Mouse (Mus musculus) 3T3-L1 (cell line): ENCODE results near the gene Gm49416.
A peak's percentile ranks its signal among the peaks of the same experiment; 100 is the strongest.

Experiments
- DNase-seq: peaks from one replicate; pipeline ENCODE4 v3.0.0-alpha.2; 2015; ENCODE audit warnings: low read depth, low spot score

The Gm49416 gene

DNA sequence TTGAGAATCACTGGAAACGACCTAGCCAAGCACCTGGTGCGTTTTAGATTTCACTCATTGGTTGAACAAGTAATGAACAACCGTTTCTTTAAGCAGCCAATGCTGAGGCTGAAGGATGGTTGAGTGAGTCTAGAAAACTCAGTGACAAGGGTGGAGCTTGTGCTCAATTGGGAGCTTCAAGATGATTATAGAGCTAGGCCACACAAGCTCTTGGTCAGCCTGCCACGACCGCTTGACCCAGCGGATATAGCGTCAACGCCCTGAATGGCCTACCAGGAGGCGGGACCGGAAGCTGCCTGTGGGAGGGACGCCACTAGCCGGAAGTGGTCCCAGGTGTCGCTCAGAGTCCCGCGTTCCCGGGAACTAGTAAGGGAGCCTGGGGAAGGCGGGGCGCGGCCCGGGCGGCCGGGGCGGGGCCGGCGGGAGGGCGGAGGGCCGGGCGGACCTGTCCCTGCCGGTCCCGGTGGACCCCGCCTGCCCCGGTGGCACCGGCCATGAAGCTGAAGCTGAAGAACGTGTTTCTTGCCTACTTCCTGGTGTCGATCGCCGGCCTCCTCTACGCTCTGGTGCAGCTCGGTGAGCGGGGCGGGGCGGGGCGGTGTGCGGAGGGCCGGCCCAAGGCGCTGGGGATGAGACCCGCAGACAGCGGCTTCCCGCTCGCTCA is 31.5 kb downstream of the Gm49416 start, which contains the start of gene B3gat3:
TSS of gene B3gat3 (plus strand) at position 302 of the 664 bp plus-strand sequence.
- DNase-seq: peak; percentile 98

DNA sequence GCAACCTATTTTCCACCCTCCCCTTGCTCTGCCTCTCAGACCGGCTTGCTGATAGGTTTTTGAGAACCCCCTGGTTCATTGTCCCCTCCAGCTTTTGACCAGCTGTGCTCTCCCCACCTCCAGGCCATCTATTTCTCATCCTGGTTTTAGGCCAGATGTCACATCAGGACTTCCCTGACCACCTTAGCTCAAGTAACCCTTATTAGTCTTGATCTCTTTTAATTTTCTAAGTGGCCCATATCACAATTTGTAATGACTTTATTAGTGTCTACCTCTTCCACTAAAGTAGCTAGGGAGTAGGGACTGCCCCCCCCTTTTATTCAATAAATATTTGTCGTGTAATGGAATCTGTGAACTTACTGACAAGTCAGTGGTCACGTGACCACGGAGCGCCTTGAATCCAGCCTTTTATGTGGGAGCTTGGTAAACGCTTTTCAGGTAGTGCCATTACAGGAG is 32.1 kb downstream of the Gm49416 start:
- peak; percentile 80 for DNase-seq

DNA sequence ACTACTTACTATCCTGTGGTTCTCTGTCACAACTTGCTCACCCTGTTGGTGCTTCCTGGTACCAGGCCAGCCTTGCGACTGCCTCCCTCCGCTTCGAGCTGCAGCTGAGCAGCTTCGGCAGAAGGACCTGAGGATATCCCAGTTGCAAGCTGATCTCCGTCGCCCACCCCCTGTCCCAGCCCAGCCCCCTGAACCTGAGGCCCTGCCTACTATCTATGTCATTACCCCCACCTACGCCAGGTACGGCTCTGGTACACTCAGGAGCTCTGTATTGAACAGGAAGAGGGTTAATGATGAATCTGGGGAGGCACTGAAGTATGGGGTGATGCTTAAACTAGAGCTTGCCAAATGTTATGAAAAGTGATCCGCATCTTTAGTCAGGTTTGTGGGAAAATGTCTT is 33.0 kb downstream of the Gm49416 start:
- DNase-seq: no peak

DNA sequence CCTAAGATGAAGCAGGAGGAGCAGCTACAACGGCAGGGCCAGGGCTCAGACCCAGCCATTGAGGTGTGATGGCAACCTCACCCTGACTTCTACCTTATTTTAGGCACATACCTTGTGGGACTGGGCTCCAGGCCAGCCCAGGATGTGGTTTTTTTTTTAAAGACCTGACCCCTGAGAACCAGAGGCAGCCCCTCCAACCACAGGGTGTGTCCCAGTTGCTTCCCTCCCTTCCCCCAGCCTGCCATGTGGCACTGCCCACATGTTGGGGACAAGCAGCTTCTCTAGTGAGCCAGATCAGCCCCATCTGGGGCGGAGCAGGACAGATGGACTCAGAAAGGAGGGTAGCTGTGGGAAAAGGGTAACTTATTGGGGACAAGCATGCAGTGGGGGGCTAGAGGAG is 38.0 kb downstream of the Gm49416 start:
- DNase-seq: no peak

DNA sequence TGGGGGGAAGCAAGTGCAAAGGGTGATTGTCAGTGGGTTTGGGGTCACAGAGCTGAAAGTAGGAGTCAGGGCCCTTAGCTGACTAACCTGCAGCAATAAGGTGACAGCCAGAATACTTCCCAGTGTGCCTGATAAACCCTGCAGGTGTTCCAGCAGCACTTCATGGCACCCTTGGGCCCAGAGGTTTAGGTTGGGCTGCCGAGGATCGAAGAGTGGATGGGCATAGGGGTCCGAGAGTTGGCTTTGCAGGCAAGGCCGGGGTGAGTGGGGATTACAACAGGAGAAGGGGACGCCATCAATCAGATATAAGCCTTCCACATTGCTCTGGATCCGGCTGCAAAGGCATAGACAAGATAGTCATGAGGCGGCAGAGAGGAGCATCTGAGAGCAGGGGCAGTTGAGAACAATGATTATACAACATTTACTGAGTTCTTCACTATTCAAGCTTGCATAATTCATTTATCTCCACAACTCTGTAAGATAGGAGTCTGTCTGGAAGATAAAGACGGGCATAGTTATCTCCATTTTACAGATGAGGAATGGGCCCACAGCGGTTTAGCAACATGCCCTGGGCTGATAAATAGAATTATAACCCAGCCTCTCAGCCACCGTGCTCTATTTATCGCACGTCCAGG is 39.3 kb downstream of the Gm49416 start:
- no peak for DNase-seq

DNA sequence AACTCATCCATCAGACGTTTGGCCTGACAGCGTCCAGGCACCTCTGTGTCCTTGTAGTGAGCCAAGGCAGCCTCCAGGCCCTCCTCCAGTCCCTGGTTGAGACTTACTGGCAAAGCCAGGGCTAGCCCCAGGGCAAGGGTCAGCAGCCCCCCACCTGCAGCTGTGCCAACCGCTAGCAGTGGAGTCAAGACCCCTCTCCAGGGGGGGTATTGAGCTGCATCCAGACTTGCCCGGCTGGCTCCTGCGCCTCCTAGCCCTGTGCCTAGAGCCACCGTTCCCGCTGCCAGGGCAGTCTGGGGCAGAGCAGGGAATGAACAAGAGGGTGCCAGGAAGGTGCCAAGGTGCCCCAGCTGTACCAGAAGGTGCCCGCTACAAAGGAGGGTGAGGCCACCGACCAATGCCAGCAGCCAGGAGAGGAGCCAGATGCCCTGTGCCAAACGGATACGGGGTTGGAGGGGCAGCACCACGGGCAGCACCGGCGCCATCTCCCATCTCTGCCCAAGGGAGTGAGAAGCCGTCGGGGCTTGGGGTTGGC is 40.0 kb downstream of the Gm49416 start:
- DNase-seq: no peak

DNA sequence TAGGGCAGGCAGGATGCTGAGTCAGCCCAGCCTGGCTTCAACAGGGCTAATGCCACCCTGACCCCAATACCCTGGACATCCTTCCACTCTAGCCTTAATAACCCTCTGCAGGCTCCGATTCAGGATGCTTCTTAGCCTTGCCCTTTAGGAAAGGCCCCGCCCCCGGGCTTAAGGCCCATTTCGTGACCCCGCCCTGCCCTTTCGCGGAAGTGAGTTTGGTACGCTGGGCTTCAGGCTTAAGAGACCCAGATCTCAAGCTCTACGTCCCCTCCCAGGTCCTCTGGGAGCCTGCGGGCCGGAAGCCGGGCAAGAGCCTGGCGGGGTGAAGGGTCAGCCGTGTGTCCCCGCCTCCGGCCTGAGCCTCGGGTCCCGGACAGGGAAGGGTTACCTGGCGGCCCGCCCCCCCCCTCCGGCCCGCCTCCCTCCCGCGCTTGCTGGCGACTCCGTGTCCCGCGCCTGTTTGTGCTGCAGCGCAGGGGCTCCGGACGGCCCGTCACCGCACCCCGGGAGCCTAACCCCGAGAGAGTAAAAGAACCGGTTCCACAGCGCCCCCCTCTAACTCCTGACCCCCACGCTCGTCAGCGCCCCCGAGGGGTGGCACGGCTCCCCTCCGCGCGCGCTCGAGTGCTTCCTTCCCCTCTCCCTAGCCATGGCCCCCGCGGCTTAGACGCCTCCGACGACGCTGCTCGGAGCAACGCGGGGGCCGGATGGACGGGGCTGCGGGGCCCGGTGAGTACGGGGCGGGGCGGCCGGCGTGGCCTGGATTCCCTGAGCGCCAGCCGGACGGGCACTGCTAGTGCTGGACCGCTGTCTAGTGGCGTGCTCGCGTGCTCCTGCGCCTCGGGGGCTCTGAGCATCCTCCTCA is 40.7 kb downstream of the Gm49416 start, which contains the start of the genes Rom1 and Eml3:
TSS of gene Rom1 (minus strand) at position 133 of the 865 bp plus-strand sequence.
TSS of gene Eml3 (plus strand) at position 329 of the 865 bp plus-strand sequence.
- DNase-seq: peak; percentile 85

DNA sequence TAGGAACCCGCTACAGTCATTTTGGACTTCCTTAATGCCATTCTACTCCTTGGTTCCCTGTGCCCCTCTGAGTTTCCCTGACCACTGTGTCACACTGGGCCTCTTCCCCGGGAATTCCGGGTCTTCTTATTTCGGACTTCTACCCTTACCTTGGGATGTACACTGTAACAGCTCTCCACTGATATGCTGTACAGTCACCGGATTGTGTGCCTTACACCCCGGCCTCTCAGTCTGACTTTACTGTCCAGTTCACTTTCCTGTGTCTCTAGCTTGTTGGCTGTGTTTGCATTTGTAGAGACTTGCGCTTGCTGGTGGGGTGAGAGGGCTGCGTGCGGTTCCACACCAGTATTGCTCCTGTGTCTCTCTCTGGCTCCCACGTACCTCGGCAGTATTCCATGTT is 41.4 kb downstream of the Gm49416 start:
- peak; percentile 55 for DNase-seq

DNA sequence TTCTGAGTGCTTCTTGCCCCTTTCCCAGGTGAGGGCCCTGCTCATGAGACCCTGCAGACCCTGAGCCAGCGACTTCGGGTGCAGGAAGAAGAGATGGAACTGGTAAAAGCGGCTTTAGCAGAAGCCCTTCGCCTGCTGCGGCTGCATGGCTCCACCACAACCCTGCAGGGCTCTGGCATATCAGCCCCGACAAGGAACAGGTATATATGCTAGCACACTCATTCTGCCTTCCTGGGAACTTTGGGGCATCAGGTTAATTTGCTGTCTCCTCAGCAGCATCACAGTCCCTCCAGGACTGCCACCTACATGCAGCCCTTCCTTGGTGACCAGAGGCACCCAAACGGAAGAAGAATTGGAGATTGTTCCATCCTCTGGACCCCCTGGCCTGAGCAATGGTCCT is 42.0 kb downstream of the Gm49416 start:
- no peak for DNase-seq

DNA sequence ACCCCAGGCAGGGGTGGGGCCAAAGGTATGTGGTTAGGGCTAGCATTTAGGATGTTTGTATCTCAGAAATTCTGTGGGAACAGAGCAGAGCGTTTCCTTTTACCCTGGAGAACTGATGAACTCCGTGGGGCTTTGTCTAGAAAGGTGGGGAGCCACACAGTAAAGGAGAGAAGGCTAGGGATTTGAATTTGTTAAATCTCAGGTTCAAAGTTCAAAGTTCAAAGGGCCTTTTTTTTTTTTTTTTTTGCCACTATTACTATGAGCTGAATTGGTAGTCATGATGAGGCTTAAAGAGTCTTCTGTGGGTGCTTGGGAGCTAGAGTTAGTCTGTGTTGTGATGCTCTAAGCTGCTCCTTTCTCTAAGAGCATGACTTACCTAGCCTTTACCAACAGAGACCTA is 48.0 kb downstream of the Gm49416 start:
- no peak for DNase-seq

DNA sequence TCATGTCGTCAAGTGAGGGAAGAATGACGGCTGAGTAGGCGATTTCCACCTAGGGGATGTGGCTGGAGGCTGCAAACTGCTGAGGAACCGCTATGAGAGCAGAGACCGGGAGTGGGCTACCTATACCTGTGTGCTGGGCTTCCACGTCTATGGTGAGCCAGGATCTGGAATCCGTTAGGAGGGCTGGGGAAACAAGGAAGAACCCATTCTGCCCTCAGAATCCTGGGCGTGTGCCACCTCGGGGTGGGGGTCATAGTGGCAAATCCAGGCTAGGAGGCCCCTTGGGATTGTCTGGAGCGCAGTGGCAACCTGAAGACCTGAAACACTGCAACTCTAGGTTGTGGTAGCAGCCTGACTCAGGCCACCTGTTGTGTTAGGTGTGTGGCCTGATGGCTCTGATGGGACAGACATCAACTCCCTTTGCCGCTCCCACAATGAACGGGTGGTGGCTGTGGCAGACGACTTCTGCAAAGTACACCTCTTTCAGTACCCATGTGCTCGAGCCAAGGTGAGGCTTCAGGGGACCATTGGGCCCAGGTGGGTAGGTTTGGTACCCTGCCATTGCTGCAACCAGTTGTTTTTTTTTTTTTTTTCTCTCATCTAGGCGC is 51.9 kb downstream of the Gm49416 start:
- no peak for DNase-seq

DNA sequence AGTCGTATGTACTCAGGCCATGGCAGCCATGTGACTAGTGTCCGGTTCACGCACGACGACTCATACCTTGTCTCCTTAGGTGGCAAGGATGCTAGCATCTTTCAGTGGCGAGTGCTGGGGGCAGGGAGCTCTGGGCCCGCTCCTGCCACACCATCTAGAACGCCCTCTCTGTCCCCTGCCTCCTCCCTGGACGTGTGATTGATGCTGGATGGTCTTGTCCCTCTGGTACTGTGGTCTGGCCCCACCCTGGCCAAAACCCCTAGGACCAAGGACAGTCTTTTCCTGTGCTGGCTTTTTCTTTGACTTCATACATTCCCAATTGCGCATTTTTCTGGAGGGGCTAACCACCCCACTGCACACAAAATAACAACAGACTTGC is 52.4 kb downstream of the Gm49416 start:
- peak; percentile 44 for DNase-seq

DNA sequence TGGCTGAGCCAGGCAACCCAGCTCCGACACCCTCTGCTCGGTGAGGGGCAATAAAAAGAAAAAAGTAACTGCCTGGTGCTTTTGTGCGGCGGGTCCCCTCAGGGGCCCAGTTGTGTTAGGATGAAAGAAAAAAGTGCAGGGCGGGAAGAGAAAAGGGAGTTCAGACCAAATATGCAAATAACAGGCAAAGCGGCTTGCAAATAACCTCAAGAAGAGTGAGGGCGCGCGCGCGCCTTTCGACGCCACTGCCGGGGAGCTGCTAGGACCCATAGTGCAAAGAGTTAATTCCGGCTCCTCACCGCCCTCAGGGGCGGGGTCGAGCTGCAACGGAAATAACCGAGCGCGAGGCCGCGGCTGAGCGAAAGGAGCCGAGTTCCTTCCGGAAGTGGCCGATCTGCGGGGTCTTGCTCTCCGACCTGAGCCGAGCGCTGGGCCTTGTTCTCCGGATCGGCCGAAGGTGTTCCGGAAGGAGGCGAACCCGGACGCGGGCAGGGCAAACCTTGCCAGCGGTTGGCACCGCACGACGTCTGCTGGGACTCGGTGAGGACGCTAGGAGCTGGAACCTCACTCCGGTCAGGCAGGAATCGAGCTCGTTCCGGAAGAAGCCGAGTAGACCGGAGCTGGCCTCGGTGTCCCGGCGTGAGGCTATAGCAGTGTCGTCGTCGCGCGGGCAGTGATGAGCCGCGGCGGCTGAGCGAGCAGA is 52.9 kb downstream of the Gm49416 start, which contains the start of gene Mta2:
TSS of gene Mta2 (plus strand) at position 361 of the 703 bp plus-strand sequence.
- peak; percentile 96 for DNase-seq

DNA sequence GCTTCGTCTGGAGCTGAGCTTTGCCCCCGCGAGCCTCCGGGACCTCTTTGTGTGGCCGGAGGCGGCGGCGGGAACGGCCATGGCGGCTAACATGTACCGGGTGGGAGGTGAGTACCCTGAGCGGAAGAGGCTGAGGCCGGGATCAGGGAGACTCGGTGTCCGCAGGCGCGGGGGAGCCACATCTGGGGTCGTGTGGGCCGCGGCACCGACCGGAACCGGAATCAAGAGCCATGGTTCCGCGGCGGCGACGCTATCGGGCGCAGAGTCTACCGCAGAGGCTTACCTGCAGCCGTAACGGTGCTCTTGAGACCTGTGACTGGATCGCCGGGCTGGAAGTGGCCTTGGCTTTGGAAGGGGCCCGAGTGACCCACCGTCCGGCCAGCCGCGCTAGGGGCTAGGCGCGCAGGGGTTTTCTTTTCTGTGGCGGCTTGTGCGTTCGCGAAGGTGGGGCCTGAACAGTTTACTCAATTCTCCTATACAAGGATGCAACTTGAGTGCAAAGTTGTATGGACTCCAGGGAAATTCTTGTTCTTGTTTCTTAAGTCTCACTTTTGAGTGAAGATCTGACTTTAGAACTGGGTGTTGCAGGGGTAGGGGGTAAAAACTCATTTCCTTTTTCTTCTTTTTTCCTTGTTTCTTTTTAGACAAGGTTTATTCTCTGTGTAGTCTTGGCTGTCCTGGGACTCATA is 53.7 kb downstream of the Gm49416 start:
- DNase-seq: peak; percentile 48

DNA sequence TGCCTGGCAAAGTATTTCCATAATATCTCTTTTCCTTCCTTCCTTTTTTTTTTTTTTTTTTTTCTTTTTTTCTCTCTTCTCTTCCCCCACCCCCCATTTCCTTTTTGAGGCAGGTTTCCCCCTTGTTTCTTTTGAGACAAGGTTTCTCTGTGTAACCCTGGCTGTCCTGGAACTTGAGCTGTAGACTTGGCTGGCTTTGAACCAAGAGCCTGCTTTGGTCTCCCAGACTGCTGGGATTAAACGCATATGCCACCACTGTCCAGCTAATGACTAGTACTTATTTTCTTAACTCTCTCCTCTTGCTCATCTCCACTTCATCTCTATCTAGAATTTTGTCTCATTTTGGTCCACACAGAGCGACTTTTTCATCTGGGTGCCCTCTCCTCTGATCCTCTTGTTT is 54.3 kb downstream of the Gm49416 start:
- peak; percentile 48 for DNase-seq

DNA sequence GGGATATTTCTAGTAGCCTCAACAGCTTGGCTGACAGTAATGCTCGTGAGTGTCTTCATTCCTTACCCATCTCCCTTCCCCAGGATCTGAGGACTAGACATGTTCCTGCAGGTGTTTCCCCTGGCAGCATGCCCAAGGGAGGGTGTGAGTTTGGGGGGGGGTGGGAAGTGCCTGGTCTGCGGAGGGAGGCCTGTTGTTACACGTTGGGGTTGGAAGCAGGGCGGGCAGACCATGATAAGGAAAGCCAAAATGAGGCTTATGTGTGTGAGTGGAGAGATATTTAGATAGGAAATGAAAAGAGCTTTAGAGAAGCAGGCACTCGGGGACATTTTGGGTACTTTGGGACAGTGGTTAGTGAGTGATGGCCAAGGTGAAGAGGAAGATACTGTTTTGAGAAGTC is 55.3 kb downstream of the Gm49416 start:
- DNase-seq: no peak

DNA sequence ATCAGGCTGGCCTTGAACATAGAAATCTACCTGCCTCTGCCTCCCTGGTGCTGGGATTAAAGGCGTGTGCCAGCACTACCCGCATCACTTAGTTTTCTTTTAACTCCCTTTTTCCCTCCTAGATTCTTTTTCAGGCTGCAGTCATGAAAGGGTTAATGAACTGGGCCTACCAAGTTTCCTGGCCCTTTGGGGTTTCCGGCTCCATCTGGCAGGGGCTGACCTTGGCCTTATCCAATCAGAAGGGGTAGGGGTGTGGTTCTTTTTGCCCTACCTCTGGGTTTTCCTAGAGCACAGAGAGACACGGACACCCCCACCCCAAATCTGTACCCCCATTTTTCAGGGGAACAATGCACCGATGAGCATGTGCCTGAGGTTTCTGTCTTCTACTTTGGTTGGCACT is 56.0 kb downstream of the Gm49416 start:
- DNase-seq: peak; percentile 81
